Mouse (Mus musculus) lung, embryonic 15.5 days (tissue): Measurements from ENCODE around the gene Nat8f2. TPM values are rescaled to one million over a fixed set of nuclear protein-coding genes. Genes with fewer than 3 reads are reported as not detected.
A peak's percentile ranks its signal among the peaks of the same experiment; 100 is the strongest.
"Not testable (repeated sequence)": the region's sequence is repeated elsewhere in the genome, so short reads cannot be mapped to it uniquely, and the experiment has no call there.

Source experiments
- ATAC-seq: fragments of 200-750 bp; cut with Nextera tagmentation; 2 replicates; pipeline ENCODE4 v1.8.0; 2017; ENCODE audit warnings: moderate number of reproducible peaks, borderline replicate concordance; ENCODE audit not compliant: low FRiP score, low TSS enrichment; ENCODE audit errors: extremely low read depth
- H3K27ac ChIP-seq: fragments of 300-500 bp; sonication (generic); 2 replicates; pipeline ENCODE4 v1.5.1; 2015; ENCODE audit warnings: moderate library complexity, mild to moderate bottlenecking, inconsistent platforms
- H3K27me3 ChIP-seq: fragments of 300-500 bp; sonication (generic); 2 replicates; pipeline ENCODE4 v1.6.1; 2015; ENCODE audit warnings: inconsistent platforms
- H3K36me3 ChIP-seq: fragments of 300-500 bp; sonication (generic); 2 replicates; pipeline ENCODE4 v1.6.1; 2015; ENCODE audit warnings: inconsistent platforms
- H3K4me1 ChIP-seq: fragments of 300-500 bp; sonication (generic); 2 replicates; pipeline ENCODE4 v1.6.1; 2015; ENCODE audit warnings: inconsistent platforms
- H3K4me2 ChIP-seq: fragments of 300-500 bp; sonication (generic); 2 replicates; pipeline ENCODE4 v1.6.1; 2015; ENCODE audit warnings: inconsistent platforms, mild to moderate bottlenecking, moderate library complexity
- H3K4me3 ChIP-seq: fragments of 300-500 bp; sonication (generic); 2 replicates; pipeline ENCODE4 v1.5.1; 2015; ENCODE audit warnings: mild to moderate bottlenecking, inconsistent platforms
- H3K9ac ChIP-seq: fragments of 300-500 bp; sonication (generic); 2 replicates; pipeline ENCODE4 v1.6.1; 2015; ENCODE audit warnings: inconsistent platforms
- H3K9me3 ChIP-seq: fragments of 300-500 bp; sonication (generic); 2 replicates; pipeline ENCODE4 v1.6.1; 2016; ENCODE audit warnings: inconsistent platforms
- WGBS: fragments of 180-500 bp; shearing (Covaris S2); methylation state at CpG from one replicate; pipeline ENCODE4 v1.1.7; 2015; 5-methylcytosine and 5-hydroxymethylcytosine counted together
- polyA plus RNA-seq: library from polyadenylated mRNA; unstranded; fragments of >200 nt; fragmentation: Nextera tagmentation; extraction: Ambion mirVana; gene quantifications from 2 replicates; pipeline ENCODE4 v1.2.1, GENCODE M21; 2015

Gene Nat8f2
- polyA plus RNA-seq, 1 experiment from 2014 or later: 0.07 TPM

DNA sequence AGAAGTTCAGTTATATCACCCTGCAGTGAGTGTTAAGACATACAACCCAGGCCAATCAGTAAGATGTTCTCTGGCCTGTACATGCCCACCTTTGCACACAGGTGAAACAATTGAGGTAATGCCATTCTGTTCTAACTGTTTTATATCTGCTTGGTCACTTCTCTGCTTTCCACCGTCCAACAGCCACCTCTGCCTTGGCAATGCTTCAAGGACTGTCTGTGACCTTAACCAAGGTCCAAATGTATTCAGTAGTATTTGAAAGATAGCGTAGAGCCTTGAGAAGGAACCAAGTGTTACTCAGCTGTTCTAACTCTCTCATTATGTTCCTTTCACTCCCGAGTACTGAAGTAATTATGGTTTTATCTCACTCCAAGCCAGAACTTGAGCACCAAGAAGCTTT lies 6.4 kb downstream of the Nat8f2 start:
- no peaks in the 10 kb centered on the region for H3K27me3 ChIP-seq
- no peak overlapping the region for H3K4me3 ChIP-seq
- no peaks in the 10 kb centered on the region for H3K9me3 ChIP-seq
- WGBS: 65% methylated on average over 3 of the region's 3 CpGs
- no peak overlapping the region for H3K9ac ChIP-seq
- no peaks in the 10 kb centered on the region for H3K36me3 ChIP-seq
- H3K27ac ChIP-seq: no peak overlapping the region
- ATAC-seq: no peak
- H3K4me2 ChIP-seq: no peak overlapping the region
- no peaks in the 10 kb centered on the region for H3K4me1 ChIP-seq

DNA sequence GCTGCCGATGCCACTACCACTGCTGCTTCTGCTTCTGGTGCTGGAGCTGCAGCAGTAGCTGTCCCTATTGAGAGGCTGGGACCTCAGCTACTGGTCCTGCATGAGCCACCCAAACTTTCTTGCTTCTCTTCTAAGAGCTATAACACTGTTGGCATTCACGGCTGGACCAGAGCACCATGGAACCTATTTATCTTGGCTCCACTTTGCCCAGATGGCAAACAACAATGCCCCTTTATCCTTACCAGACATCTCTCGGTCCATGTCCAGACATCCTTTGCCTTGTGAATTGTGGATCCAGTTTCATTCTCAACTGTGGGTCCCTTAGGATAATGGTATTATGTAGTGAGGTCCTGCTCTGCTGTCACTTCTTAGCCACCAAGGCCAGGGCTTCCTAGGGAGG lies 7.7 kb downstream of the Nat8f2 start:
- no peak overlapping the region for H3K9ac ChIP-seq
- no peak for ATAC-seq
- no peaks in the 10 kb centered on the region for H3K27me3 ChIP-seq
- no peak overlapping the region for H3K4me2 ChIP-seq
- no peaks in the 10 kb centered on the region for H3K9me3 ChIP-seq
- no peak overlapping the region for H3K27ac ChIP-seq
- WGBS: 91% methylated on average over 3 of the region's 3 CpGs
- H3K36me3 ChIP-seq: no peaks in the 10 kb centered on the region
- H3K4me1 ChIP-seq: no peaks in the 10 kb centered on the region
- H3K4me3 ChIP-seq: no peak overlapping the region

DNA sequence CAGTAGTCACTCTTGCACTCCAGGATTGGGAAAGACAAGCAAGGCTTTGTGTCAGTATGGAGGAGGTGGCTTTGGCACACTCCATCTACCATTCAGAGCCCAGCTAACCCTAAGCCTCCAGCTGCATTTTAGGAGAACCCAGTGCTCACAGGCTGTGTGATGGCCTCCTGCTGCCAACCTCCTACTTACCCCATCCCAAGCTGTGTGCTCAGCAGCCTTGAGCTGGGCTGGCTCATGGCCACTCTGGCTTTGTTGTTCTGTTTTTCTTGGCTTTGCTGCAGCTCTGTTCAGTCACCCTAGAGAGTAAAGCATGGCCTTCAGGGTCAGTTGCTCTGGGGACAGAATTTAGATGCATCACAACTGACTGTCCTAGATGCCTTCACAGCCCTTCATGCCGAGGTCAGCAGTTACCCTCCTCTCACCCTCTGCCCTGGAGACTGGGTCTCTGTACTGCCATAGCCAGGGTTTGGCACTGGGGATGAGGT lies 12.7 kb downstream of the Nat8f2 start:
- Histone ChIP-seq H3K36me3 (no peaks in the 10 kb centered on the region), H3K4me2 (no peak overlapping the region), H3K27ac (no peak overlapping the region), H3K27me3 (no peaks in the 10 kb centered on the region), H3K4me3 (no peak overlapping the region), H3K9me3 (no peaks in the 10 kb centered on the region), H3K4me1 (no peaks in the 10 kb centered on the region), H3K9ac (no peak overlapping the region)
- 0 out of 2 replicates have a peak, but pooled peaks have one; percentile 49 for ATAC-seq
- WGBS: 72% methylated on average over 1 of the region's 1 CpGs

DNA sequence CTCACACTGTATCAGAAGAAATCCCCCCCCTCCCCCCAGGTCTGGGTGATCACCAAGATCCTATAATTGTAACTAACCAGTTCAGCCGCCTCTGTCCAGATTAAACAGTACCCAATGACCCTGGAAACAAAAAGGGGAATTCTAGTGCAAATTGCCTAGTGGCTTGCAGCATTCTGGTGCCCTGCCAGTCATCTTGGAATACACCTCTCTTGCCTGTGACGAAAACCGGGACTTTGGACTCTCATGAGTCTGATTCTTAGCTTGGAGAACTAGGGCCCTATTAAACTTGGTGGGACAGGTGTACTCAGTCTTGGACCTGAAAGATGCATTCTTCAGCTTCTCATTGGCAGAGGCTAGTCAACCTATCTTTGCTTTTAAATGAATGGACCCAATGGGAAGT lies 15.5 kb downstream of the Nat8f2 start:
- H3K4me3 ChIP-seq: no peak overlapping the region
- H3K27me3 ChIP-seq: no peaks in the 10 kb centered on the region
- no peak overlapping the region for H3K4me2 ChIP-seq
- no peak overlapping the region for H3K27ac ChIP-seq
- ATAC-seq: no peak
- H3K9ac ChIP-seq: no peak overlapping the region
- no peaks in the 10 kb centered on the region for H3K4me1 ChIP-seq
- WGBS: 74% methylated on average over 3 of the region's 3 CpGs
- no peaks in the 10 kb centered on the region for H3K9me3 ChIP-seq
- H3K36me3 ChIP-seq: no peaks in the 10 kb centered on the region

DNA sequence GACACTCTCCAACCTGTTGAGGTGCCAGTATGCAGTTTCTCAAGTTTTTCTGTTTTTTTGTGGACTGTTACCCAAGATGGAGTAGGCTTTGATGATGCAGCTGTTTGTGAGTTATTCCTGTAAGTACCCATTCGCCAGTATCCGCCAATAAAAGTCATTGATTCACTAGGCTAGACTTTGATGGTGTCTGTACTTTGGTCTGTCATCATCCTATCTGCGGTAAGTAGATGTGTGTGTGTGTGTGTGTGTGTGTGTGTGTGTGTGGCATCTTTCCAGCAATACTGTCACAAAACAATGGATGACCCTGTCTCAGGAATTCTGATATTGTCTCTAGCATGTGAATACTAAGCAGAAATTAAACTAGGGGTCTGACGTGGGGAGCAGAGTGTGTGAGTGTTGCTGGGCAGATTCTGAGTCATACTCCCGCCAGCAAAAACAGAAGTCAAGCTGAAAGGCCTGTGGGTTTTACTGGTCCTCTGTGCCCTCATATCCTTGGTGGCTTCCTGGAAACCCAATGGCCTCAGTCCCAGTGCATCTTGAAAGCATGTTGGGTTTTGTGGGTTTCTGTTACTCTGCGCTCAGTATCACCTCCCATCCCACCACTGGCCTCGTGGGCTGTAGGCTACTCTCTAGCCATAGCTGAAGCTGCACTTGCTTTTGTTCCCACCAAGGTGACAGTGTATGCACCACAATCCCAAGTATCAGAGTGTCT lies 17.7 kb downstream of the Nat8f2 start:
- H3K4me3 ChIP-seq: no peak overlapping the region
- no peak overlapping the region for H3K27ac ChIP-seq
- no peaks in the 10 kb centered on the region for H3K36me3 ChIP-seq
- no peaks in the 10 kb centered on the region for H3K4me1 ChIP-seq
- H3K4me2 ChIP-seq: no peak overlapping the region
- WGBS: 86% methylated on average over 7 of the region's 7 CpGs
- H3K9me3 ChIP-seq: no peaks in the 10 kb centered on the region
- H3K9ac ChIP-seq: no peak overlapping the region
- no peak for ATAC-seq
- no peaks in the 10 kb centered on the region for H3K27me3 ChIP-seq

DNA sequence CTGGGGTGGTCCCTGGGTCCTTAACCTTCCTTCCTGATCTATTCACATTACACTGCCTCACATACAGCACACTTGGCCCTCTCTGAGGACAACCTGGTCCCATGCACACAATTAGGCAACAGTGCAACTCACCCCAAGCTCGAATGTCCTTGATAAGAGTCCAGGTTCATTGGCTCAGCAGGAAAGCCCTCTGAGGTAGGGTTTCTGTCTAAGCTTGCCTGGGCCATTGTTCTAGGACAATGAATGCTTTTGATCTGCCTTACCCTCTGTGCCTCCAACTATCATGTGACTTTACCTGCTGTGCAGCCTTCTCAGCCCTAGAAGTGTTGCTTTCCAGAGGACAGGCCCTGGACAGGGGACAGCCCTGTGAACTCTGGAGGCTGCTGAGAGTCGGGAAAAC lies 19.7 kb downstream of the Nat8f2 start:
- no peak overlapping the region for H3K9ac ChIP-seq
- WGBS: 16% methylated on average over 2 of the region's 2 CpGs
- no peak overlapping the region for H3K4me2 ChIP-seq
- no peak overlapping the region for H3K4me3 ChIP-seq
- no peak for ATAC-seq
- H3K27me3 ChIP-seq: no peaks in the 10 kb centered on the region
- H3K36me3 ChIP-seq: no peaks in the 10 kb centered on the region
- no peak overlapping the region for H3K27ac ChIP-seq
- no peaks in the 10 kb centered on the region for H3K4me1 ChIP-seq
- H3K9me3 ChIP-seq: no peaks in the 10 kb centered on the region

DNA sequence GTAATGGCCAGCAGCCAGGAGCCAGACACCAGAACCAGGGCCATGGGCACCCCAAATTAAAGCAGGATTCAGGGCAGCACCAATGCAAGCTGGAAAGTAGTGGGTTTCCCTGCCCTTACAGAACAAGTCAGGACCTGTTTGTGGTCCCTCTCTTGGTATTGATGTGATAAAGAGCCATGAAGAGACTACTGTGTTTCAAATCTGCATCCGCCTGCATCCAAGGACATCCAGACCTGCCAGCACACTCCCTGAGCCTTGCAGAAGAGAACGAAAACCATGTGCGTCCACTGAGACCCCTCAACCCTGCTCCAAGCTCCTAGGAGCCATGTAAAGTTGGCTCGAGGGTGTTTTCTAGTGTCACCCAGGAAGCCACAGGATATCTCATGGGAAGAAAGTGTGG lies 20.8 kb downstream of the Nat8f2 start:
- Histone ChIP-seq H3K9me3 (no peaks in the 10 kb centered on the region), H3K27ac (no peak overlapping the region), H3K4me2 (no peak overlapping the region), H3K27me3 (no peaks in the 10 kb centered on the region), H3K36me3 (no peaks in the 10 kb centered on the region), H3K9ac (no peak overlapping the region), H3K4me1 (no peaks in the 10 kb centered on the region), H3K4me3 (no peak overlapping the region)
- 75% methylated on average over 4 of the region's 4 CpGs for WGBS
- no peak for ATAC-seq

DNA sequence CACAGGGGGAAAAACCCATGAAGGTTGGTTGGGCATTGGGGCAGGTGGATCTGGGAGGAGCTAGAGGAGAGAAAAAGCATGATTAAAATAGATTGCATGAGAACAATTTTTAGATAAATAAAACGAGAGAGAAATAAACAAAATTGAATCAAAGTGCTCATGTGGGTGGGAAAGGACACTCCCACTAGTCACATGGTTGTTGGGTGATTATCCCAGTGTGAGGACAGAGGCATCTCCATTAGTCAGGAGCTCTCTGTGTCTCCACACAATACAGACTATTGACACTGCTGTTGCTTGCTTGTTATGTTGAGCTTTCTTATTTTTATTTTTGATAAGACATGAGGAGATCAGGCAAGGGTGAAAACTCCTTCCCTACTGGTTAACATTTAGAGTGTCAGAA lies 22.0 kb downstream of the Nat8f2 start:
- Histone ChIP-seq H3K4me1 (no peaks in the 10 kb centered on the region), H3K36me3 (no peaks in the 10 kb centered on the region), H3K27me3 (no peaks in the 10 kb centered on the region), H3K9ac (no peak overlapping the region), H3K9me3 (no peaks in the 10 kb centered on the region), H3K27ac (no peak overlapping the region), H3K4me2 (no peak overlapping the region), H3K4me3 (no peak overlapping the region)
- 23% methylated on average over 1 of the region's 1 CpGs for WGBS
- ATAC-seq: no peak

DNA sequence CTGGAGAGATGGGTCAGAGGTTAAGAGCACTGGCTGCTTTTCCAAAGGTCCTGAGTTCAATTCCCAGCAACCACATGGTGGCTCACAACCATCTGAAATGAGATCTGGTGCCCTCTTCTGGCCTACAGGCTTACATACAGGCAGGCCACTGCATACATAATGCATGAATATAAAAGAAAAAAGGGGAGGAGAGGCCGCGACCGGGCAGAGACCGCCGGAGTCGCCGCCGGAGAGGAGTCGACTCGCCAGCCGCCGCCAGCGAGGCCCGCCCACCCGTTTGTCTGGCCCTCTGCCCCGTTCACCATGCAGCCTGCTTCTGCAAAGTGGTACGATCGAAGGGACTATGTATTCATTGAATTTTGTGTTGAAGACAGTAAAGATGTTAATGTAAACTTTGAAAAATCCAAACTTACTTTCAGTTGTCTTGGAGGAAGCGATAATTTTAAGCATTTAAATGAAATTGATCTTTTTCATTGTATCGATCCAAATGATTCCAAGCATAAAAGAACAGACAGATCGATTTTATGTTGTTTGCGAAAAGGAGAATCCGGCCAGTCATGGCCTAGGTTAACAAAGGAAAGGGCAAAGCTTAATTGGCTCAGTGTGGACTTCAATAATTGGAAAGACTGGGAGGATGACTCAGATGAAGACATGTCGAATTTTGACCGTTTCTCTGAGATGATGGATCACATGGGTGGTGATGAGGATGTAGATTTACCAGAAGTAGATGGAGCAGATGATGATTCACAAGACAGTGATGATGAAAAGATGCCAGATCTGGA lies 25.1 kb downstream of the Nat8f2 start:
- not testable (repeated sequence) for ATAC-seq, H3K36me3 ChIP-seq, H3K9ac ChIP-seq, H3K4me1 ChIP-seq, H3K27ac ChIP-seq, H3K4me2 ChIP-seq, H3K27me3 ChIP-seq, H3K4me3 ChIP-seq, H3K9me3 ChIP-seq
- 81% methylated on average over 25 of the region's 25 CpGs for WGBS

DNA sequence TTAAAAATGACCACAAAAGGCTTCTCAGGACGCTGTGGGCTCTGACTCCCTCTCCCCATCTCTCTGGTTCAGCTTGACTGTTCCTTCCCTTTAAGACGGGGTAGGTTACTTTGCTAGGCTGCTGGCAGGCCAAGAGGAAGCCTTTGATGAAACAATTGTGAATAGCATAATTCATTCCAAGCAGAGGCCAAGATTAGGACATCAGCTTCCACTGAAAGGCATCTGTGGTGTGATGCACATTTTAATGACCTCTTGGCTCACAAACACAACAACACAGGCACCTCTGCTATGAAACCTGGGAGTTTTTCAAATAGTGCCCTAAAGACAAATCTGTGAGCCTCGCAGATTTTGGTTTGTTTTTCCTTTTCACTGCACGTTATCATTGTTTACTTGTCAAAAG lies 29.0 kb downstream of the Nat8f2 start:
- Histone ChIP-seq H3K36me3 (no peaks in the 10 kb centered on the region), H3K4me1 (no peaks in the 10 kb centered on the region), H3K9ac (no peak overlapping the region), H3K27me3 (no peaks in the 10 kb centered on the region), H3K4me2 (no peak overlapping the region), H3K27ac (no peak overlapping the region), H3K4me3 (no peak overlapping the region), H3K9me3 (no peaks in the 10 kb centered on the region)
- ATAC-seq: no peak
- WGBS: 41% methylated on average over 4 of the region's 4 CpGs

DNA sequence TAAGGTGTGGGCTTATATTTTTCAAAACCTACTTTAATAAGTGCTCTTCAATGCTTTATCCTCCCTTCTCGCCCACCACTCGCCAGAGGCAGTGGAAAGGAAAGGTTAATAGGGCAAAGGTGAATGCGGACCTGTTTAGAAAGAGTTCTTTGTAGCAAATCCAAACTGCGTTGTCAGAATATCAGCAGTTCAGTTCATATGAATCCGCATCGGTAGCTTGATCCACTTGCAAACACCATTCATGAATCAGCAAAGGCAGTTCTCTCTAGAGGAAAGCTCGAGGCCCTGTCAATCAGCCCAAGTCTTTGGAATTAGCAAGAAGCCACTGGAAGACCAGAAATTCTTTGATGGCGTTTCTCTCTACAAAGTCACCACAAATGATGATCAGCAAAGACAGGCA lies 30.3 kb downstream of the Nat8f2 start:
- no peaks in the 10 kb centered on the region for H3K36me3 ChIP-seq
- H3K4me1 ChIP-seq: no peaks in the 10 kb centered on the region
- no peaks in the 10 kb centered on the region for H3K9me3 ChIP-seq
- no peaks in the 10 kb centered on the region for H3K27me3 ChIP-seq
- H3K27ac ChIP-seq: no peak overlapping the region
- no peak overlapping the region for H3K4me2 ChIP-seq
- no peak for ATAC-seq
- no peak overlapping the region for H3K4me3 ChIP-seq
- no peak overlapping the region for H3K9ac ChIP-seq
- WGBS: 60% methylated on average over 8 of the region's 8 CpGs

DNA sequence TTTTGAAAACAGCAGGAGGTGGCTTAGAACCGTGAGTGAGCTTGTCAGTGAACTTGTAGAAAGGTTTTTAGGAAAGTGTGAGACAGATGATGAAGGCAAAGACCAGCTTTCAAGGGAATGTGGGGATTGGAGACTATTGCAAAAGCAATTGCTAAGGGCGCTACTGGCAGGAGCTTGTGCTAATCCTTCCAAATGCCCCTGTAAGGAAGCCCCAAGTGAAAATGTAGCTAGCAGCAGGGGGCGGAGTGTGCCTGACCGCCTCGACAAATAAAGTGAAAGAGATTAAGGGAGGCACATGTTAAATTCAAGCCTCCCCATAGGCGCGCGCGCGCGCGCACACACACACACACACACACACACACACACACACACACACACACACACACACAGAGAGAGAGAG lies 31.7 kb downstream of the Nat8f2 start:
- ATAC-seq, H3K27me3 ChIP-seq, H3K9me3 ChIP-seq, H3K27ac ChIP-seq, H3K9ac ChIP-seq, H3K36me3 ChIP-seq, H3K4me3 ChIP-seq, H3K4me1 ChIP-seq: not testable (repeated sequence)
- 10% methylated on average over 12 of the region's 12 CpGs for WGBS
- H3K4me2 ChIP-seq: peak overlapping the region; percentile 39
